Mouse (Mus musculus) cerebellum, adult 2 months (tissue): ENCODE results near the gene Lsamp. TPM values are rescaled to one million over a fixed set of nuclear protein-coding genes. Genes with fewer than 3 reads are reported as not detected.

Experiments used
- DNase-seq, 2 experiments: peaks; one replicate each; pipeline ENCODE4 v3.0.0; 2021
- H3K27ac ChIP-seq: fragments of 200-500 bp; 2 replicates; pipeline ENCODE4 v1.5.1; 2012; ENCODE audit warnings: low read length, control low read depth, inconsistent platforms; ENCODE audit not compliant: insufficient read depth
- H3K27me3 ChIP-seq: fragments of 200-500 bp; 2 replicates; pipeline ENCODE4 v1.6.1; 2012; ENCODE audit warnings: inconsistent platforms, mild to moderate bottlenecking, low read length, moderate library complexity; ENCODE audit not compliant: control insufficient read depth, insufficient read depth
- H3K4me1 ChIP-seq: fragments of 200-500 bp; 2 replicates; pipeline ENCODE4 v1.6.1; 2011; ENCODE audit warnings: low read length; ENCODE audit not compliant: control insufficient read depth, insufficient read depth
- H3K4me3 ChIP-seq: fragments of 200-500 bp; replicated peaks from 2 replicates; pipeline ENCODE3; 2011; ENCODE audit warnings: mild to moderate bottlenecking, low read depth, low read length, control low read depth; ENCODE audit not compliant: insufficient read depth
- CTCF ChIP-seq: fragments of 200-500 bp; IDR thresholded peaks from 2 replicates; pipeline ENCODE4 v1.5.1; 2011; ENCODE audit warnings: low read depth, mild to moderate bottlenecking, control low read depth, low read length, moderate library complexity, borderline replicate concordance; ENCODE audit not compliant: insufficient read depth
- POLR2A ChIP-seq: fragments of 200-500 bp; IDR thresholded peaks from 2 replicates; pipeline ENCODE4 v1.6.1; 2011; ENCODE audit warnings: low read length, control low read depth, borderline replicate concordance; ENCODE audit not compliant: insufficient read depth
- WGBS: fragments of 180-500 bp; shearing (Covaris S2); methylation state at CpG from one replicate; pipeline ENCODE4 v1.1.7; 2018; 5-methylcytosine and 5-hydroxymethylcytosine counted together
- polyA plus RNA-seq: library from polyadenylated mRNA; depleted of rRNA; stranded (reverse); fragments of >200 nt; gene quantifications from 2 replicates; pipeline ENCODE4 v1.2.3, GENCODE M21; 2012

Gene Lsamp
- polyA plus RNA-seq, 1 experiment: 143 TPM

DNA sequence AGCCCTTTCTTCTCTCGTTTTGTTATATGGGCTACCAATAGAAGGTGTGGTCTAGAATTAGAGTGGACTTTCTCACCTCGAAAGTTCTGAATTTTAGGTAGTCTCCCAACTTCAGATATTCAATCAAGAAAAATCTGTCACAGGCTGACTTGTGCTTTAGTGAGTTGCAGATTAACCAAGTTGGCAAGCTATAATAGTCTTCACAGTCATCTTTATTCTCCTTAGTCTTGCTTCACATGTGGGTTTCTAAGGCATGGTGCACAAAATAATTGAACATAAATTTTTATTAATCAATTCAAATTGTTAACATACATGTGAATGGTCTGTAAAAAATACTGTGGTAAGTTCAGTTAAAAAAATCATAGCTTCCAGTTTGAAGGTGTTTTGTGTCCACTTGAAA, 930.0 kb downstream of the Lsamp start:
- no peak overlapping the region for H3K27ac ChIP-seq
- H3K4me1 ChIP-seq: no peaks in the 10 kb centered on the region
- no peaks in the 10 kb centered on the region for H3K27me3 ChIP-seq
- no peak overlapping the region for H3K4me3 ChIP-seq
- no peak for DNase-seq
- TF ChIP-seq CTCF (no peak), POLR2A (no peak)
- WGBS: 83% methylated on average over 2 of the region's 2 CpGs

DNA sequence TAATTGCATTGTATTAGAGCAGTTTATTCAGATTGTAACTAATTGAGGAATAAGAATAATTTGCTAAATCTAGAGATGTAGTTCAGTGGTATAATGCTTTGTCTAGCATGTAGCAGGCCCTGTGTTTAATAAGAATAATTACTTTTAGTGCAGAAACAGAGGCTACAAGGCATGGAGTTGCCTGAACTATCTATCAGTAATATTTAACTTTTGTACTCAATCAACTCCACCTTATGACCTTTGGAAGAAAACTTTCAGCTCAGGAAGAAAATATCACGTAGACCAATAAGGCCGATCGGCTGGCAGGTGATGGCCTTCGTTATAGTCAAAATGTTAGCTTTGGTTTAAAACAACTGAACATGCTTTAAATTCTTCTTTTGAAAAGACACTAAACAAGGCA, 946.4 kb downstream of the Lsamp start:
- TF ChIP-seq POLR2A (no peak), CTCF (no peak)
- Histone ChIP-seq H3K4me3 (no peak overlapping the region), H3K27ac (no peak overlapping the region), H3K27me3 (no peaks in the 10 kb centered on the region), H3K4me1 (no peaks in the 10 kb centered on the region)
- 96% methylated on average over 4 of the region's 4 CpGs for WGBS
- DNase-seq: no peak

DNA sequence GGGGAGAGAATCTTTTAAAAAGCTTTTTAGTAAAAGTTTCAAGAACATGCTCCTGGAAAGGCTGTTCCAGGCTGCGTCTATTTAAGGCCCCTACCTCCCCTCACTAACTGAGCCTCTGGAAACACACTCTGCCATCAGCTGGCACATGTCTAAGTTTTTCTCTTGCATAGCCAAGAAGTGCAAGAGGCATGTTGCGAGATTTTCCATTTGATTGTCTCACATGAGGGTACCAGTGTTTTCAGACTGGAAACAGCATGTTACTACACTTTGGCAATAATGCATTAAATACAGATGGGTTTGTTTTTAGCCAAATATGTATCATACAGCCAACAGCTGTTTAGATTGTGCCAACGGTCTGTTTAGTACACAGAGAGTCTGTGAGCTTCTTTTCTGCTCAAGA, 958.1 kb downstream of the Lsamp start:
- DNase-seq: no peak
- 41% methylated on average over 3 of the region's 3 CpGs for WGBS
- Histone ChIP-seq H3K4me1 (no peaks in the 10 kb centered on the region), H3K27ac (no peak overlapping the region), H3K4me3 (no peak overlapping the region), H3K27me3 (no peaks in the 10 kb centered on the region)
- TF ChIP-seq POLR2A (no peak), CTCF (no peak)

GRCm38 (mm10) chr16:40945834-40946233, 961.7 kb downstream of the Lsamp start:
- Histone ChIP-seq H3K27me3 (no peaks in the 10 kb centered on the region), H3K27ac (no peak overlapping the region), H3K4me3 (no peak overlapping the region), H3K4me1 (no peaks in the 10 kb centered on the region)
- WGBS: 76% methylated on average over 1 of the region's 1 CpGs
- DNase-seq: no peak
- no peak for TF ChIP-seq POLR2A
- no peak for TF ChIP-seq CTCF

DNA sequence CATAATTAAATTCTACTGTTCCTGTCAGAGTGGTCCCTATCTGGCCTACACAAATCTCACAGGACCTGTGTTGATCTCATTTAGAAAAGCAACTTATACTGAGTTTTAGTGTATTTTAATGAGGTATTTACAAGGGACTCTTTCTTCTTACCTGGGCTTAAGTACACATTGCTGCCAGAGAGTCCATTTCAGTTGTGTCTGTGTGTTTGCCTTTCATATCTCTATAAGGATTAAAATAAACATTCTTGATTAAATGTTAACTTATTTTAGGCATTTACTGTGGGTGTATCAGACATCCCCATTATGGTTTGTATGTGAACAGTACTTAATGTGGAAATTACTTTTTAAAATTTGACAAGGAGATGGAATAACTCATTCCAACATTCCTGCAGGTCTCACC, 963.9 kb downstream of the Lsamp start:
- no peak for DNase-seq
- Histone ChIP-seq H3K27me3 (no peaks in the 10 kb centered on the region), H3K27ac (no peak overlapping the region), H3K4me3 (no peak overlapping the region), H3K4me1 (no peaks in the 10 kb centered on the region)
- TF ChIP-seq CTCF (no peak), POLR2A (no peak)

- 91% methylated on average over 2 of the region's 2 CpGs for WGBS
Measured at GRCm38 (mm10) chr16:40959211-40959610, 975.0 kb downstream of the Lsamp start.

GRCm38 (mm10) chr16:40960586-40960985, 976.4 kb downstream of the Lsamp start:
- DNase-seq: no peak
- Histone ChIP-seq H3K27me3 (no peaks in the 10 kb centered on the region), H3K27ac (no peak overlapping the region), H3K4me1 (no peaks in the 10 kb centered on the region), H3K4me3 (no peak overlapping the region)
- 98% methylated on average over 1 of the region's 1 CpGs for WGBS
- no peak for TF ChIP-seq POLR2A
- no peak for TF ChIP-seq CTCF

More at GRCm38 (mm10) chr16:40959211-40959610, 975.0 kb downstream of the Lsamp start:
- no peak overlapping the region for H3K27ac ChIP-seq
- H3K4me1 ChIP-seq: no peaks in the 10 kb centered on the region
- no peak overlapping the region for H3K4me3 ChIP-seq
- TF ChIP-seq POLR2A: no peak
- TF ChIP-seq CTCF: no peak
- no peak for DNase-seq
- no peaks in the 10 kb centered on the region for H3K27me3 ChIP-seq

GRCm38 (mm10) chr16:40968088-40968860, 984.1 kb downstream of the Lsamp start:
- Histone ChIP-seq H3K27ac (no peak overlapping the region), H3K4me3 (peak overlapping the region; percentile 7), H3K4me1 (no peaks in the 10 kb centered on the region), H3K27me3 (no peaks in the 10 kb centered on the region)
- WGBS: 15% methylated on average over 17 of the region's 17 CpGs
- peak; percentile 81 for DNase-seq
- TF ChIP-seq POLR2A (no peak), CTCF (peak; percentile 89)

- Histone ChIP-seq H3K27ac (no peak overlapping the region), H3K4me1 (no peaks in the 10 kb centered on the region), H3K27me3 (no peaks in the 10 kb centered on the region), H3K4me3 (no peak overlapping the region)
- no peak for DNase-seq
- no peak for TF ChIP-seq POLR2A
- no peak for TF ChIP-seq CTCF
- 87% methylated on average over 3 of the region's 3 CpGs for WGBS
Measured at GRCm38 (mm10) chr16:40971382-40971781, 987.2 kb downstream of the Lsamp start.
